Mouse (Mus musculus): ENCODE data around the gene Mlycd.

DNA sequence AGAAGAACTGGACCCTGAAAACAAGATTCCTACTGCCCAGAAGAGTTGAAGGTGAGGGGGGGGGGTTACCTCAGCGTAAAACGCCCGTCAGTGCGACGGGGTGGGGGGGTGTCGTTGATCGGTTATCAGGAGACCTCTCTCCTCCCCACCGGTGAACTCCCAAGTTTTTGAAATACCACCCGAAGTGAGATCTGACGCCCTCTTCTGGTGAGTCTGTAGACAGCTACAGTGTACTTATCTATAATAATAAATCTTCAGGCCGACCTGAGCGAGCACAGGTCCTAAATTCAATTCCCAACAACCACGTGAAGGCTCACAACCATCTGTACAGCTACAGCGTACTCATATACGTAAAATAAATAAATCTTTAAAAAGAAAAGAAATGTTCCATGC, 49.0 kb upstream of the Mlycd start:
- no peak for TF ChIP-seq POLR2A (IDR thresholded peaks at IDR 0.05; ENCODE audit: low read depth, low read length)
- TF ChIP-seq CTCF (conservative IDR thresholded peaks at IDR 0.05; ENCODE audit: insufficient read depth, insufficient read length, low read depth, low read length): no peak

Measured in kidney, adult 2 months (tissue).